Mouse (Mus musculus) gastrocnemius, adult 8-10 months (tissue): Measurements from ENCODE around the gene Gm49661. TPM values are rescaled to one million over a fixed set of nuclear protein-coding genes. Genes with fewer than 3 reads are reported as not detected.
A peak's percentile ranks its signal among the peaks of the same experiment; 100 is the strongest.

ENCODE experiments used
- DNase-seq, 2 experiments: peaks; one replicate each; pipeline ENCODE4 v3.0.0; 2022; ENCODE audit warnings: low spot score in 2 of 2
- total RNA-seq, 4 experiments: library from RNA; stranded (reverse); gene quantifications; 2 replicates each; pipeline ENCODE4 v1.2.4; 2022

Gene Gm49661
- 1 to 10 TPM in 1 of 4 experiments, not detected in 3; 1.1 TPM for total RNA-seq

DNA sequence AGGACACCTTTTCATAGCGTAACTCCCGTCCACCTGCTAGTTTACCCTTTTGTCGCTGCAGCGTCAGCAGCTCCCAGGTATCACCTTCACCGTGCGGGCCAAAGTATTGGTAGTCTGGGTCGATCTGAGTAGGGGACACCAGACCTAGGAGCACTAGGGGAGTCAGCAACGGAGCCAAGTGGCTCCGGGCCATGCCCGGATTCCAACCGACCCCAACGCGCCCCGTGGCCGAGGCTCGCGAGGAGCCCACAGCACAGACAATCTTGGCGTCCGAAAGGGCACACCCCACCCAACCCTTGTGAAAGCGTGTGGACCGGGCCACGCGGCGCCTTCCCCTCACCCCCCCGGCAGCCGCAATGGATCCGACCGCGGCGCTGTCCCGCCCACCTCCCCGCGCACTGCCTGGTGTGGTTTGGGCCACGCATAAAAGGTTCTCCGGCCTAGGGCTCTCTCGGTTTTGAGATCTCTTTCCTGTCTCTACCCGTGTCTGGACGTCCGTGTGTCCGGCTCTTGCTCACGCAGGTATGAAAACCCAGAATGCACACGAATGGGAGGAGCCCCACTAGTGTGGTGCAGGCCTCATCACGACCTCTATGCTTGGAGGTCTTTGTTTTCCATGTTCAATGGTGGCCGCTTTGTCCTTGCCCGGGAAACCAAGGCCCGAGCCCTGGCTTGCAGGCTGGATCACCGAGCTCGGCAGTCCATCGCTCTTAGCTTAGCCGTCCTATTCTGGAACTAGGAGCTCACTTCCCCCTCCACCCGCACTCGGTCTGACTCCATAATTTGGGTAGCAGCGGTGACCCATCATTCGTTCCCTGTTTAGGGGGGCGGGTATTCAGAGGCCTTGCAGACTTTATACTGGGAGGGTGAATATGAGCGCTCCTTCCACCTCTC, at the start of gene Gm49661, which contains the start of the genes Prdx2 and Rnaseh2a:
Gm49661 (minus strand) TSS at position 193 of the 894 bp plus-strand sequence.
Prdx2 (plus strand) TSS at position 347 of the 894 bp plus-strand sequence.
Rnaseh2a (minus strand) TSS at position 527 of the 894 bp plus-strand sequence.
- peak in 1 of 2 experiments; percentile 53 for DNase-seq

DNA sequence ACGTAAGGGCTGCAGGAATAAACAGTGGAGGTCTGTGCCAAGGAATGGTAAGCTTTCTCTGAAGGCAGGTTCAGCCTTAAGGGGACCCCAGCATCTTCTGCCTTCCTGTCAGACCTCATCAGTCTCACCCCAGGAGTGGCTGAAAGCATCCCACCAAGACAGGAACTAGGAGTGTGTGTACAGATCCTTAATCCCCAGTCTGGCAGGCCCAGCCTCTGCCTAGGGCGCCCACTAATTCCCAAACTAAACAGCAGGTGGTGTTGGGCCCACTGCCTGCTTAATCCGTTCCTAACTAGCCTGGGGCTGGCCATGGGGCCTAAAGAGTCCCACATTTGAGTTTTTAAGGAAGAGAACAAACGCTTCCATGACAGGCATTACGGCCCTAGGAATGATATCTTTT, 48.0 kb upstream of the Gm49661 start:
- DNase-seq: no peak

- no peak for DNase-seq
Measured at GRCm38 (mm10) chr8:85016724-85017123, 47.5 kb upstream of the Gm49661 start.

GRCm38 (mm10) chr8:85014431-85014830, 45.2 kb upstream of the Gm49661 start, which contains the start of gene Best2:
Best2 (minus strand) TSS chr8:85014531.
- no peak for DNase-seq

DNA sequence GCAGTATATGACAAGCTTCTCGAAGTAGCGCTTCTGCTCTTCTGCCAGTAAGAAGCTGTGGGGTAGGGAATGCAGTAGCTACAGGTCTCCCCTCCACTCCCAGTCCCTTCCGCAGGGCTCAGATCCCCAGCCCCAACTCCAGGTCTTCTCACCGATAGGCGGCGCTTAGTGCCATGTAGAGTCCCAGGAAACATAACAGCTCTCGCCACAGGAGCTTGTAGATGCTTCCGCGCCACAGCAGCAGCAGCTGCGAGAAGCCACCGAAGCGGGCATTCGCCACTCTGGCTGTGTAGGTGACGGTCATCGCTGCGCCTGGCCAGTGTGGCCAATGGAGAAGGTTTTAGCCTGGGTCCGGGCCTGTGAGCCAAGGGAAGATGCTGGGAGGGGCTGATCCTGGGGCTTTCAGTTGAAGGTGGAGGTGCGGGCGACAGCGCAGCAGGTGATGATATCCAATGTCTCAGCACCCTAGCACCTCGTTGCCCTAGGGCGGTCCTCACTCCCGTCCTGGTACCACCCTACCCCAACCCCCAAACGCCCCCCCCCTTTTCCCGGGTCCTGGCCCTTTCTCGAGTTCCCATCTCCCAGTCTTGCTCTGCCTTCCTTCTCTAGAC, 44.1 kb upstream of the Gm49661 start:
- no peak for DNase-seq

- no peak for DNase-seq
Measured at GRCm38 (mm10) chr8:85011242-85011641, 42.0 kb upstream of the Gm49661 start.

GRCm38 (mm10) chr8:85007686-85008085, 38.5 kb upstream of the Gm49661 start:
- DNase-seq: no peak

- DNase-seq: peak; percentile 75 to 86
Measured at GRCm38 (mm10) chr8:84997649-84998295, 28.5 kb upstream of the Gm49661 start.

DNA sequence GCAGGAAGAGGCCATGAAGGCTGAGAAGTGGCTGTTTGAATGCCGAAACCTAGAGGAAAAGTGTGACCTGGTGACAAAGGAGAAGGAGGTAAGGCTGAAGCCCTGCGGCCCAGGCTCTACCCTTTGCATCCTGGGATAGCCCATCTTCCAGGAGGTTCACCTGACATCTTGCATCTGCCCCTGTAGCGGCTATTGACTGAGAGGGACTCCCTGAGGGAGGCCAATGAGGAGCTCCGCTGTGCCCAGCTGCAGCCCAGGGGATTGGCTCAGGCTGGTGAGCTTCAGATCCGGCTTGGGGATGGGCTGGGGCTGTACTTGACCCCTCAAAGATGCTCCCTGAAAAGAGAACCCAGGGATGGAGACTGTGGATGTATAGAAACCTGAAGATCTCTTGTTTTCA, 27.7 kb upstream of the Gm49661 start:
- no peak for DNase-seq

DNA sequence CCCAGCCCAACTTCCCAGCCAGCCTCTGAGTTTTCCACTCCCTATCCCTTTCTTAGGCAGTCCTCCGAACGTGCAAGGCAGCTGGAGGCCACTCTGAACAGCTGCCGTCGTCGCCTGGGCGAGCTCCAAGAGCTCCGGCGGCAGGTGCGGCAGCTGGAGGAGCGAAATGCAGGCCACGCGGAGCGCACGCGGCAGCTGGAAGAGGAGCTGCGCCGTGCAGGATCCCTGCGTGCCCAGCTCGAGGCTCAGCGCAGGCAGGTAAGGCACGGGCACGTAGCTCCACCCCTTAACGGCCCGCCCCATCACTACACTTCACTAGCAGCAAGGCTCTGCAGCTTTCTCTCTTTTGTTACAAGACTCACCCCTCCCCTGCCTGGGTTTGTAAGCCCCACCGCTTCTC, 26.4 kb upstream of the Gm49661 start:
- DNase-seq: no peak

DNA sequence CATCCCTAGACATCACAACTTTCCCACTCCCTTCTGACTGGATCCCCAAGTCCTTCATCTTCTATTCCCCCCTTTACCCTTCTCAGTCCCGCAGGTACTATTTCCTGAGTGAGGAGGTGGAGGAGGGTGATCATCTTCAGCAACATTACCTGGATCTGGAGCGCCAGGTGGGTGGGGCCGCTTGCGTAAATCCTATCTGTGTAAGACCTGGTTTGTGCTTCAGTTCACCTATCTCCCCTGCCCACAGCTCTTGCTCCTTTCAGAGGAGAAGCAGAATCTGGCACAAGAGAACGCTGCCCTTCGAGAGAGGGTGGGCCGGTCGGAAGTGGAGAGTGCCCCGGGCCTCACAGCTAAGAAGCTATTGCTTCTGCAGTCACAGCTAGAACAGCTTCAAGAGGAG, 25.1 kb upstream of the Gm49661 start:
- no peak for DNase-seq

DNA sequence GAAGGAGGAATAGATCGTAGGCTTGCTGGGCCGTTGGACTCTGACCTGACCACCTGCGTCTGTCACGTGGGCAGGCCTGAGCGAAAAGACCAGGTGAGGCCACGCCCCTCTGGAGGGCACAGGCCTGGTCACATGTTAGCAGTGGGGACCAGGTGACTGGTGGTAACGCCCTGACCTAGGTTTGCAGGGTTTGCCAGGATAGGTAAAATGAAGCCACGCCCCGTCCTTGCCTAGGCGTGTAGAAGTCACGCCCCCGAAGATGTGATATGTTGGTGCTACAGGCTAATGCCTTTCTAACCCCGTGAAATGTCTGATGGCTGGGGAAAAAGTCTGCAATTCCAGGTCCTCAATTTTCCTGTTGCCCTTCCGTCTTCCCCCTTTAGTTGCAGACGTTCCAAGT, 21.6 kb upstream of the Gm49661 start:
- DNase-seq: no peak

DNA sequence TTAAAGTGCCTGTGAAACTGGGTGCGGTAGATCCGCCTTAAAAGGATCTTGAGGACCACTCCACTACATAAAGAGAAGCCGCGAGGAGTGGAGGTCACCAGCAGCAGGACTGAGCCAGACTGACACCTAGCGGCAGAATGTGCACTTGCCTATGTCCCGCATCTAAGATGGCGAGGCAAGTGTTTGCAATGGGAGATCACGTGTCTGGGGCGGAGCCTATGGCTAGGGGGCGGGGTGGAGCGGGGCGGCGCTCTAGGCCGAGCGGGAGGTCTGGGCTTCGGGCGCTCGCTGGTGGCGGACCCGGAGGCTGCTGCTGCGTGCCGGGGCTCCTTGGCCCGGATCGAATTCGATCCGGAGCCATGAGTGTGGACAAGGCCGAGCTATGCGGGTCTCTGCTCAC, 21.1 kb upstream of the Gm49661 start, which contains the start of gene Hook2:
Hook2 (plus strand) TSS at position 255 of the 400 bp plus-strand sequence.
- peak; percentile 95 to 97 for DNase-seq

GRCm38 (mm10) chr8:84989810-84990209, 20.6 kb upstream of the Gm49661 start:
- DNase-seq: peak; percentile 92

- DNase-seq: peak; percentile 74 to 75
Measured at GRCm38 (mm10) chr8:84989311-84989731, 20.1 kb upstream of the Gm49661 start.

DNA sequence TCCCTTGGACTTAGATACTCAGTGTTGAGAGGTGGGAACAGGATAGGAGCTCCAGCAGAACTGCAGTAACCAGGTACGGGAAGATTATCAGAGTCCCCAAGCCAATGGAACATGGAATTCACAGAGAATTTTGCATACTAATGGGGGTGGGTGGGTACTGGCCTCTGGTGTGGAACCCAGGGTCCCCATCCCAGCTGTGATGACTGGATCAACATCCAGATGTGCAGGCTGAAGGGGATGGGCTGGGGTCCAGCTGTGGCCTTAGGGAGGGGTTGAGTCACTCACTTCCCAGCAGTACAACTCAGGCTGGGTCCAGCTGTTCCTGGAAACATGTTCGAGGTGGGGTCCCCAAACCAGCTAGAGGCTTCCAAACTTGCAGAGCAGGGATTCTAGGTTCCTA, 18.7 kb upstream of the Gm49661 start:
- no peak for DNase-seq

DNA sequence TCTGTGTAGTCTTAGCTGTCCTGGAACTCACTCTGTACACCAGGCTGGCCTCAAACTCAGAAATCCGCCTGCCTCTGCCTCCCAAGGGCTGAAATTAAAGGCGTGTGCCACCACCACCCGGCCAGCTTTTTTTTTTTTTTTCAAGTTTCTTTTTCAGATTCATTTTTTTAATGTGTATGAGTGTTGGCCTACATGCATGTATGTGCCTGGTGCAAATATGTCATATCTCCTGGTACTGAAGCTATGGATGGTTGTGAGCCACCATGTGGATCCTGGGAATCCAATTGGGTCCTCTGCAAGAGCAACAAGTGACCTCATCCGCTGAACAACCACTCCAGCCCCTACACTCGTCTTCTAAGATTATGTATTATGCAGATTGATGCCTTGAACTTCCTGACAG, 18.2 kb upstream of the Gm49661 start:
- DNase-seq: no peak

- no peak for DNase-seq
Measured at GRCm38 (mm10) chr8:84986379-84986945, 17.2 kb upstream of the Gm49661 start.

DNA sequence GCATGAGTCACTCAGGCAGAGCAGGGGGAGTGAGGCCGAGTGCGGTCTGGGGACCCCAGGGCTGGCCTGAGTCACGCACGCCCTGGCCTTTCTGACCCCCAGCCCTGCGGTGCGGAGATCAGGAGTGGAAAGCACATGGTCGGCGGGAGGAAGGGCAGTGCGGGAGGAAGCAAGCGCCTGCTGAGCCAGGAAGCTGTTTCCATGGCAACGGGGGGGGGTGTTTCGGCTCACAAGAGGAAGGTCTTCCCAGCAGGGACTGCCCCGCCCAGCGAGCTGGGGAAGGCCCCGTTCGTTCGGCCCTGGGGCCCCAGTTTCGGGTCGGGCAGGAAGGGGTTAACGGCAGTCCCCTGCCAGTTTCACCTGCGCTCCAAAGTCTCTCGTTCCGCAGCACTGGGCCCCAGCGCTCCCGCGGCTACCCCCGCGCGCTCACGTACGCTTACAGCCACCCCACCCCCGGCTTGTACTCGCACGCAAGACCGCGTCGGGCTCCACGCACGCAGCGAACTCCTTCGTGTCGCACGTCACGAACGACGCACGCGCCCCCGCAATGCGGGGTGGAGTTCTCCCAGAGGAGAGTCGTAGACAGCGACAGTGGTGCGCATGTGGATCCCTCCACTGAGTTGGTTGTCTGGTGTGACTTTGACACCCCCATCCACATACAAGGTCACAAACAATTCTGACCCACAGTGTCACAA, 16.6 kb upstream of the Gm49661 start:
- DNase-seq: peak; percentile 71 to 75

DNA sequence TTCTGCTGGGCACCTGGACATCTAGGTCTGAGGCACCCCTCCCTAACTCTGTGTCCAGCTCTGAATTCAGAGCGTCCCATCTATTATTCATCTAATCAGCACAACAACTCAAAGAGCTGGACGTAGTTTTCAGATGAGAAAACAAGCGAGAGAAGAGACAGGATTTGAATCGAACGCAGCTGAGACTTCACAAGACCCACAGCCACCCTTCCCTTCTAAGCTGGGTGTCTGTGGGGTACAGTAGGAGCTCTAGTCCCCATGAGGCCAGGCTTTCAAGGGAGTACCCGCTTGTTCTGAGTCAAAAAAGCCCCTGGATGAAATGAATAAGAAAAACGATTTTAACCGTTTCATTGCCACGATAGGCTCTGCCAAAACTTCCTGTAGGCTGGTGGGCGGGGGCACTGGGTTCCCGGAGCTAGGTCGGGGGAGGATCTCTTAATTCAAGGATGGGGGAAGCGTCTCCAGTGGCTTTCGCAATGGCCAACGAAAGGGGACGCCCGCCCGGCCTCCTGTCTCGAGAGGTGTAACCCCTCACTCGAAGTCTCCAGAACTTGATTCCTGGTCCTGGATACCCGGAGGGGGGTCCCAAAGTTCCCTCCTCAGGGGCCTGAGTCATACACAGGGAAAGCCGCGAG, 15.9 kb upstream of the Gm49661 start:
- DNase-seq: no peak
